Mouse (Mus musculus): ENCODE measurements at regions not wholly inside any gene's neighbourhood (a gene's known extent, or its start where the extent isn't known, plus 50 kb on each side); places are given as distances from the start of the nearest gene placed in this dataset.
A peak's percentile ranks its signal among the peaks of the same experiment; 100 is the strongest.

- ATAC-seq (ENCODE audit: insufficient read depth) (peak; percentile 52; the same call in 1 of the 2 replicates), DNase-seq (peak; percentile 59)
- Histone ChIP-seq H3K4me2 (no peak overlapping the region), H3K27me3 (ENCODE audit: insufficient read depth, low read length) (no peaks in the 10 kb centered on the region), H3K4me3 (ENCODE audit: low read depth, low read length) (no peak overlapping the region), H3K4me1 (ENCODE audit: insufficient read depth) (no peaks in the 10 kb centered on the region), H3K27ac (ENCODE audit: low read depth) (no peak overlapping the region), H3K9ac (no peak overlapping the region), H3K36me3 (ENCODE audit: insufficient read depth) (no peaks in the 10 kb centered on the region), H3K9me3 (ENCODE audit: low read depth, low read length) (no peaks in the 10 kb centered on the region)
- TF ChIP-seq CTCF (IDR thresholded peaks at IDR 0.05; ENCODE audit: low read depth): no peak
- WGBS: 39% methylated on average over 2 of the region's 2 CpGs
Measured at GRCm38 (mm10) chr7:39696589-39696988, 179.0 kb downstream of the Zfp619 start.

GRCm38 (mm10) chr7:39701506-39701905 lies 183.9 kb downstream of the Zfp619 start:
- Histone ChIP-seq H3K27me3 (ENCODE audit: insufficient read depth, low read length) (no peaks in the 10 kb centered on the region), H3K9me3 (ENCODE audit: low read depth, low read length) (no peaks in the 10 kb centered on the region), H3K27ac (ENCODE audit: low read depth) (no peak overlapping the region), H3K4me2 (no peak overlapping the region), H3K36me3 (ENCODE audit: insufficient read depth) (no peaks in the 10 kb centered on the region), H3K4me1 (ENCODE audit: insufficient read depth) (no peaks in the 10 kb centered on the region), H3K4me3 (ENCODE audit: low read depth, low read length) (no peak overlapping the region), H3K9ac (no peak overlapping the region)
- DNase-seq (no peak), ATAC-seq (ENCODE audit: insufficient read depth) (no peak)
- no peak for TF ChIP-seq CTCF (IDR thresholded peaks at IDR 0.05; ENCODE audit: low read depth)
- 57% methylated on average over 2 of the region's 2 CpGs for WGBS

GRCm38 (mm10) chr7:39705118-39706095 lies 187.8 kb downstream of the Zfp619 start:
- no peaks in the 10 kb centered on the region for H3K4me1 ChIP-seq (ENCODE audit: insufficient read depth)
- H3K4me2 ChIP-seq: no peak overlapping the region
- ATAC-seq (ENCODE audit: insufficient read depth) (no peak), DNase-seq (no peak)
- no peak overlapping the region for H3K27ac ChIP-seq (ENCODE audit: low read depth)
- H3K36me3 ChIP-seq (ENCODE audit: insufficient read depth): no peaks in the 10 kb centered on the region
- no peaks in the 10 kb centered on the region for H3K9me3 ChIP-seq (ENCODE audit: low read depth, low read length)
- no peaks in the 10 kb centered on the region for H3K27me3 ChIP-seq (ENCODE audit: insufficient read depth, low read length)
- no peak overlapping the region for H3K9ac ChIP-seq
- H3K4me3 ChIP-seq (ENCODE audit: low read depth, low read length): no peak overlapping the region
- TF ChIP-seq CTCF (IDR thresholded peaks at IDR 0.05; ENCODE audit: low read depth): no peak
- WGBS: 43% methylated on average over 5 of the region's 5 CpGs

GRCm38 (mm10) chr7:39706606-39707005 lies 189.0 kb downstream of the Zfp619 start:
- no peak for ATAC-seq (ENCODE audit: insufficient read depth)

GRCm38 (mm10) chr7:39716340-39717150 lies 199.0 kb downstream of the Zfp619 start:
- no peak overlapping the region for H3K9ac ChIP-seq

More at GRCm38 (mm10) chr7:39706606-39707005, 189.0 kb downstream of the Zfp619 start:
- no peak for TF ChIP-seq CTCF (IDR thresholded peaks at IDR 0.05; ENCODE audit: low read depth)
- Histone ChIP-seq H3K9me3 (ENCODE audit: low read depth, low read length) (no peaks in the 10 kb centered on the region), H3K4me2 (no peak overlapping the region), H3K4me1 (ENCODE audit: insufficient read depth) (no peaks in the 10 kb centered on the region), H3K9ac (no peak overlapping the region), H3K36me3 (ENCODE audit: insufficient read depth) (no peaks in the 10 kb centered on the region), H3K4me3 (ENCODE audit: low read depth, low read length) (no peak overlapping the region), H3K27ac (ENCODE audit: low read depth) (no peak overlapping the region), H3K27me3 (ENCODE audit: insufficient read depth, low read length) (no peaks in the 10 kb centered on the region)
- no peak for DNase-seq
- WGBS: 40% methylated on average over 2 of the region's 2 CpGs

GRCm38 (mm10) chr7:39727935-39728557 lies 210.5 kb downstream of the Zfp619 start:
- ATAC-seq (ENCODE audit: insufficient read depth) (no peak), DNase-seq (no peak)
- Histone ChIP-seq H3K4me2 (no peak overlapping the region), H3K9me3 (ENCODE audit: low read depth, low read length) (no peaks in the 10 kb centered on the region), H3K4me3 (ENCODE audit: low read depth, low read length) (no peak overlapping the region), H3K36me3 (ENCODE audit: insufficient read depth) (no peaks in the 10 kb centered on the region), H3K4me1 (ENCODE audit: insufficient read depth) (no peaks in the 10 kb centered on the region), H3K9ac (no peak overlapping the region), H3K27ac (ENCODE audit: low read depth) (no peak overlapping the region), H3K27me3 (ENCODE audit: insufficient read depth, low read length) (no peaks in the 10 kb centered on the region)
- 62% methylated on average over 12 of the region's 12 CpGs for WGBS
- no peak for TF ChIP-seq CTCF (IDR thresholded peaks at IDR 0.05; ENCODE audit: low read depth)

More at GRCm38 (mm10) chr7:39716340-39717150, 199.0 kb downstream of the Zfp619 start:
- WGBS: 11% methylated on average over 11 of the region's 11 CpGs
- Histone ChIP-seq H3K36me3 (ENCODE audit: insufficient read depth) (no peaks in the 10 kb centered on the region), H3K27ac (ENCODE audit: low read depth) (no peak overlapping the region), H3K9me3 (ENCODE audit: low read depth, low read length) (no peaks in the 10 kb centered on the region), H3K27me3 (ENCODE audit: insufficient read depth, low read length) (no peaks in the 10 kb centered on the region), H3K4me2 (no peak overlapping the region), H3K4me3 (ENCODE audit: low read depth, low read length) (no peak overlapping the region), H3K4me1 (ENCODE audit: insufficient read depth) (no peaks in the 10 kb centered on the region)
- DNase-seq: peak; percentile 81
- peak; percentile 50 for TF ChIP-seq CTCF (IDR thresholded peaks at IDR 0.05; ENCODE audit: low read depth)
- ATAC-seq (ENCODE audit: insufficient read depth): peak; percentile 62; the same call in 1 of the 2 replicates
